Mouse (Mus musculus) cerebellum, adult 9-10 months (tissue): ENCODE results near the gene Slc35f5.
"Not testable (repeated sequence)": the region's sequence is repeated elsewhere in the genome, so short reads cannot be mapped to it uniquely, and the experiment has no call there.

Experiments used
- DNase-seq: peaks from one replicate; pipeline ENCODE4 v3.0.0; 2022

Slc35f5 gene

DNA sequence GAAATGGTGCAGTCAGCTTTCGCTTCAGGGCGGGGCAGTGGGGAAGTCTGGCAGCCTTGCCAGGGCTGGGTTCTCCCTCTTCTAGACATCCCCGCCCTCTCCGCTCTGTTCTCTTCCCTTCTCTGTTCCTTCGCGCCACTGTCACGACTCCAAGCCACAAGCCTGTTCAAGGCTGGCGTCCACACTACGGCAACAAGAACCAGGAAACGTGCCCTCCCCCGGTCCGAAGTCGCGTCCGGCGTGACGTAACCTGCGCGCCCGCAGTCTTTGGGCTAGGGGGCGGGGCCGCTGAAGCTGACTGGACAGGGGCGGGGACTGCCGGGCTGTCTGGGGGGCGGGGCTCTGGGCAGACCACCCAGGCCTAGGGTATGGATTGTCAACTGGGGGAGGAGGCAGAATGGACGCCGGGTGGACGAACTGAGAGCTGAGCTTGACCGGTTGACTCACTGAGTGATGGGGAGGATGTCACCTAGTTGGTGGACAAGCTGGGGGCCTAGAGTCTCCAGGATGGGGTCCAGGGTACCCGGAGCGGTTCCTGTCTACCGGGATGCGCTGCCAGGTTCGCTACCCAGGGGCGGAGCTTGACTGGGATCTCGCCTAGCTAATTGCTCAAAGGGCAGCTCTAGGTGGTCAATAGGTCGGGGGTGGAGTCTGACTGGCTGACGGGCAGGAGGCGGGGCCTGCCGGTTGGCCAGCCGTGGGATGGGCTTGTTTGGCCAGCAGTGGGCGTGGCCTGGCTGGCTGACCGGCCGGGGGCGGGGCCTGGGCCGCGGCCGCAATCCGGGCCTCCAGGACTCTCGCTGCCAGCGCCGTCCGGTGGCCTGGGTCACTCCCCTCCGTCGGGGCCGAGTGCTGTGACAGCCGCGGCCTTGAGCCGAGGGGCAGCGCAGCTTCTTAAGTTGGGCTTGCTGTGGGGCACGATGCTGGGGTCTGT is at the start of gene Slc35f5:
TSS of gene Slc35f5 (plus strand) at position 337 of the 934 bp plus-strand sequence.
- DNase-seq, result peak; percentile 98

DNA sequence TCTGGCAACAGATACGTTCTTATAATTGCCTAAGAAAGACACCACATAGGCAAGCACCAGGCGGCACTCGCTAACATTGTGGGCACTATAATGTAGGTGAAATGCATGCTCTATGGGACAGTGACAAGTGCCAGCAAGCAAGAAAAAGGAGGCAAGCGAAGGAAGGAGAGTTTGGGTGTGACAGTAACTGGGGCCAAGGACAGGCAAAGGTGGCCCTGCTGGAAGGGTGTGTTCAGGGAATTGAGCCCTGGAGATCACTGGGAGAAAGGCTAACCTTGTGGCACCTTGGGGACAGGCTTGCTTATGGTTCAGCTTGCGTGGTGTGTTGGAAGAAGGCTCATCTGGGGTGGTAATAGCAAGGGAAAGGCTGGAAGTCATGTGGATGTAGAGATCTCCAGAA is 45.7 kb upstream of the Slc35f5 start:
- no peak for DNase-seq

DNA sequence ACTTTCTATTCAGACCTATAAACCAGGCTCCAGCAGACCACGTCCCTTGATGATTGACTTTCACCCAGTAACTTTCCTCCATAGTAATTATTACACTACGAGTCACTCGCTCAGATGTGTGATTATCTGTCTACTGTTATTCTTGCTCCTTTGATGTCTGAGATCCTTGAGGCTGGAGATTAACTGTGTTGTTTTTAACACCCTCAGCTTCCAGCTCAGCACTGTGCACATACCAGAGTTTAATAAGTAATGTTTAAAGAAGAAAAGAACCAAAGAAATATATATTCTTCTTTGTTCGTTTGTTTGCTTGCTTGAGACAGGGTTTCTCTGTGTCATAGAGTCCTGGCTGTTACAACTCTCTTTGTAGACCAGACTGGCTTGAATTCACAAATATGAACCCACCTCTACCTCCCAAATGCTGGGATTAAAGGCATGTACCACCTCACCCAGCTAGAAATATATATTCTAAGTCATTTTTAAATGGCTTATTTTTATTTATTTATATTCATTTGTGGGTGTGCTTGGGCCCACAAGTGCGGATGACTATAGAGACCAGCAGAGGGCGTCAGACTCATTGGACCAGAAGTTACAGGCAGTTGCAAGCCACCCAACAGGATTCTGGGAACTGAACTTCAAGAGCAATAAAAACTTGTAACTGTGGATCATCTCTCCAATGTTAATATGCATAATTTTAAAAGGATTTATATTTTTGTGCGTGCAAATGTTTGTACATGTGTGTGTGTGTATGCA is 43.3 kb upstream of the Slc35f5 start:
- no peak for DNase-seq

DNA sequence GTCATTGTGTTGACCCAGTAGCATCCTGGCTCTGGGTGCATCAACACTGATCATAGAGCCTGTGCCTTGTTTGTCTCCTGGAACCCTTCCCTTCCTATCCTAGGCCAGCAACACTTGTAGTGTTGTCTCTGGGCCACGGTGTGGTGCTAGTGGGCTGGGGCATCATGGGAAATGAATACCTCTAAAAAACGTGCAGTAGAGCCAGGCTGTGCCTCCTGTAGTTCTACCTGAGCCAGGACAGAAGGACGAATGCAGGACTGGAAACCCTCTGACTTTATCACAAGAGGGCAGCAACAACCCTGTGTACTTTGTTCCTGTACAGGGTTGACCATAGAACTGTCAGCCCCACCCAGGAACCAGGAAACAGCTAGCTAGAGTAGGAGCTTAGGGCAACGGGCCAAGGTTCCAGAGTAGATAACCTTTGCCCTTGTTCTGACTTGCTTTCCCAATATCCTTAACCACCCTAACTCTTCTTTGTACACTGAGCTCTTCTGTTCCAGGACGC is 41.2 kb upstream of the Slc35f5 start:
- DNase-seq, result no peak

DNA sequence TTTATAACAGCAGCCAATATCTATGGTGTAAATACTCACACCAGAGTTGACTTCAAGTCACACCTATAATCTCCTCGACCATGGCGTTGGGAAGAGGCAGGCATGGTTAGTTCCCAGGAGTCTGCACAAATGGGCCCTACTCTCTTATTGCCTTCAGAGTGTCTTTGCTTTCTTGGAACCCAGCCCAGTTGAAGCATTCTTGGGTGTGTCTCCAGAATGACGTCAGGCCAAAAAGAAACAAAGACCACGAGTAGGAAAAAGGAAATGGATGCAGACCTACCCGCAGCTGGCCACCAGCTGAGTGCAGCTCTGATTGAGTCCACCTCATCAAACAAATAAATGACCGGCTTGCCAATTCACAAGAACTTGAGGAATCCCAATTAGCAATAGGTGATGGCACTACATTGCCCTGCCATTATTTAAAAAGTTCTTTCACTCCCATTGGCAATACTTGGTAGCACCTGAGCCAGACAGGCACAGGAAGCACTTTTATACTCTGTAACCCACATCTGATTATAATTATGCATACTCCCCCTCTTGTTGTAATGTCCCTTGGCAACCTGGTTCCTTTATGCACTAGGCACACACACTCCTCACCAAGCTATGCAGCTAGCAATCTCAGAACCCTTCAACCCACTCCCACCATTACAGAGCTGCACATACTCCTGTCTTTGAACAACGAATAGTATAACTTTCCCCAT is 34.3 kb upstream of the Slc35f5 start:
- DNase-seq, result no peak

DNA sequence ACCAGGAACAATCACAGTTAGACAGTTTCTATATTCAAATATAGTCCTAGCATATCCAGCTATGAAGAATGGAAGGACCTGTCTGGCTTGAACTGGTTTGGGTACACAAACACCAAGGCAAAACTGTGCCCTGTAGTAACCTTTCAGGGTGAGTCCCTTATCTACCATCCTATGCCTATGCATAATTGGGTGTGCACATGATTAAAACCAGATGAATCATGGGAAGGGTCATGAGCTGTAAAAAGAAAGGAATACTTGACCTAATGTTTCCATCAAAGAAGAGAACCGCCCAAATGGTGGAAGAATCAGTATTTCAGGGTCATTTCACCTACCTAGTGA is 33.8 kb upstream of the Slc35f5 start:
- DNase-seq, result no peak

DNA sequence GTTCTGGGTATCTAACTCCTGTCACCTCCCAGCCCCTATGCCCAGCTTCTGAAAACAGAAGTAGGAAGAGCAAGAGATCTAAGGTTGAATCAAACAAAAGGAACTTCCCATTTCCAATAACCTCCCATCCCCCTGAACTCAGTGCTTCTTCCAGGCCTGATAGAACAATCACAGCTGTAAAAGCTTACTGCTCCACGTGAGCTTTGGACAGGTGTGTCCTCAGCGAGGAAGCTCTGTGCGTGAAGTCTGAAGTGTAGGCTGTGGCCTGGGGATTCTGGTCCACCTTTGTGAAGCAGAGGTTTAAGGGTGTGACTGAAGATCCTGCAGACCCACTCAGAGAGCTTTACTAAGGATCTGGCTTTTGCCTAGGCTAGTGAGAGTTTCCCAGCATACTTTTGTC is 33.0 kb upstream of the Slc35f5 start:
- DNase-seq, result no peak

DNA sequence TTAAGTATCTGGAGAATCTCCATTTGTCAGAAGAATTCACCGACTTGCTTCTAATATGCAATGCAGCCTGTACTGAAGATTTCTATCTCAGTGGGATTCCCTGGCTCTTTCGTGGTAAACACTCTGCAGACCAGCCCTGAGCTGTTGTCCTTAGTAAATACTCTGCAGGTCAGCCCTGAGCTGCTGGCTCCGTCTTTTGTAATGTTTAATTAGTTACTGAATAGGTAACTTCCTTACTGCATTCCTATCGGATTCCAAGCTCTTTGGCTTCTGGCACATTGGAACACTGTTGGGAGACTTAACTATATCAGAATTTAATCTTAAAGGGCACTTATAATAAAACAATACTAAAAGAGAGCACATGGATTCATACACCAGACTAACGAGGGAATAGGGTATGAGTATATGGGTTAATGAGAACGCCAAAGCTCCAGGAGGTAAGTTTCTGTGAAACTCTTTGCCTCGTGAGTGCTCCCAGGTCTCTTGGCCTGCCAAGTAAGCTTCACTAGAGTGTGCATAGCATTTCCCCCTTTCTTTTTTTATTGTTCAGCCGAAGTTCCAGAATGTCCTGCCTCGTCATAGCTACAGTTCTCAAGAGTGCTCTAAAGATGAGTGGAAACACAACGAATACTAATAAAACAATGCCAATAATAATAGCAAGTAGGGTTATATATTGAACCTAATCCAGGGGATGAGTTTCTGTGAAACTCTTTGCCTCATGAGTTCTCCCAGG is 27.0 kb upstream of the Slc35f5 start:
- not testable (repeated sequence) for DNase-seq

DNA sequence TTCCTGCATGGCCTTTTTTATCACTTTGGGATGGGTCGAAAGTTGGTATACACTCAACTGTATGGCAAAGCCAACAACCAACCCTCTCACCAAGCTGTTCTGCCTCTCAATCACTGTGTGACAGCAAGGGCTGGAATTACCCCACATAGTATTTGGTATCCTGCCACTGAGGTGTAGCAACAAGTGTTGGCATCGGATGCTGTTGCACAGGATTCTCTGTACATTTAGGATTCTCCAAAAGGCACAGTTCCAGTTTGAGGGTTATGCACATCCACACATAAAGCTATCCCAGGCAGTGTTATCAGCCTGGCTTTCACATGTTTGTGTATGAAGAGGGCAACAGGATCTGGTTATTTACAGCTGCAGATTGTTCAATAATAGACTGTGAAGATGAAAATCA is 23.3 kb upstream of the Slc35f5 start:
- no peak for DNase-seq

DNA sequence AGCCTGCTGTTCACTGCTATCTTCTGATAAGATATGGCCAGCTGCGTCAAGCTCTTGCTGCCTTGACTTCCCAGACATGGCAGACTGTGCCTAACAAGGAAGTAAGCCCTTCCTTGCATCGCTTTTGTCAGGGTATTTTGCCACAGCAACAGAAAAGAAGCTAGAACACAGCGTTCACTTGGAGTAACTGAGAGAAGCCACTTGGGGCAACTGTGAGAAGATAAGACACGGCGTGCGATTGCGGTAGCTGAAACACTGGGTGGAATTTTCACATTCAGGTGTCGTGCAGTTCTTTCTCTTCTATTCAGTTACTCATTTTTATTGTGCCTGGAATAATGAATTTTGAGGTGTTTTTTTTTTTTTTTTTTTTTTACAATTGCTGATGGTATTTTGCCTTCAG is 22.6 kb upstream of the Slc35f5 start:
- no peak for DNase-seq

DNA sequence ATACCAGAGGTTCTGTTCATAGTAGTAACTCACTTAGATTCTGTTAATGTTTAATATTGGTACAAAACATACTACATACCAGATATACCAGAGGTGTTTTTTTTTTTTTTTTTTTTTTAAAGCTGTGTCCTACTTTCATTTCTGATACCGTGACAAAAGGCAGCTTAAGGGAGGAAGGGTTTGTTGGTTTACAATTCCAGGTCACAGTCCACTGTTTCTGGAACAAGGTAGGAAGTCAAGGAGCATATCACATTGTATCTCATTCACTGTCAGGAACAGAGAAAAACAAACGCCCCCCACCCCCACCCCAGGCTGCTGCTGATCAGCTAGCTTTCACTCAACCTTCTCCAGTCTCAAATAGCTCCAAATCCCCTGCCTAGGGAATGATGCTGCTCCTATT is 21.1 kb upstream of the Slc35f5 start:
- no peak for DNase-seq

DNA sequence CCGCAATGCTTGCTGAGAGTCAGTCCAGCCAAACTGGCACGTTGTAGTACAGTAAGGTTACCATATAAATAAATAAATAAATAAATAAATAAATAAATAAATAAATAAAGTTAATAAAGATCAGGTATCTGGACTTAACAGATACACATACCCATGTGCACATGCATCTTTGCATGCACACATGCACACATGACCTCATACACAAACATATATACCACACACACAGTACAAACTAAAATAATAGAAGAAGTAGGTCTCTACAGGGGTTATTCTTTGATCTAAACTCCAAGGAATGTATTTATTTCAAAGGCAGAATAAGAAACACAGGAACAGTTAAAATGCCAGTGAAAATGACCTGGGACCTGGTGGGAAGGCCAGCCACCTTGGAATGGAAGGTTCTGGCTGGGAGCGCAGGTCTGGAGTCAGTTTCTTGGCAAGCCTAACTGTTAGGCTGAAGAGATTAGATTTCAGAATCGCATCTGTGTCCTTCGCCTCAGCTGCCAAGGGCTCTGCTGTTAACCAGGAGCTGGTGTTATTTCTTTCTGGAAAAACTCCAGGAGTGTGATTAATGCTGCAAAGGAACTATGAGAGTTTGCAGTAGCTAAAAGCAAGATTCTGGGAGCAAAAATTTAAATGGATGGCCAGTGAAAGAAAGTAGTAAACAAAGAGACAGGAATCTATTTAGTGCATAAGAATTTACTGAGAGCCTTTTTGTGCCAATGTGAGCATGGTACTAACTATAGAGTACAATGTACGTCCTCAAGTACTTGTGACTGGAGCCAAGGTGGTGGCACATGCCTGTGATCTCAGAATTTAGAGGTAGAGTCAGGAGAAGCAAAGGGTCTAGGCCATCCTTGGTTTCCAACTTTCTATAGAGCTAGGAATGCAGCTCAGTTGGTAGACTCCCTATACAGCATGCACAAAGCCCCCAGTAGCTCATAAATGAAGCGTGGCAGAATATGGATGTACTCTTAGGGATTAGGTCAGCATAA is 18.1 kb upstream of the Slc35f5 start:
- DNase-seq, result peak; percentile 4

DNA sequence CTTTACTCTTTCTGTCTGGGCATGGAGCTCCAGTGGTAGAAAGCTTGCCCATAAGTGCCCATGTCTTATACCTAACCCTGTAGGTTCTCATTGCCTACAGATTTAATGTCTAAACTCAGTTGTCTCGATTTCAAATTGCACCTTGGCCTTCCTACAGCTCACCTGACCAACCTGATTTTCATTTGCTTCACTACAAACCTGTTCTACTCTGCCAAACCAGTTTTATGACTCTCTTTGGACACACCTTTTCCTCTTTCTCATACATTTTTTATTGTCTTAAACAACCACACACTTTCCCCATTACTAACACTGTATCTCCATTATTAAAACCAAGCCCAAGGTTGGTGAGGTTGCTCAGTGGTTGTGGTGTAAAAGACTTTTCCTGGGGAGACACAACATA is 10.5 kb upstream of the Slc35f5 start:
- DNase-seq, result no peak

DNA sequence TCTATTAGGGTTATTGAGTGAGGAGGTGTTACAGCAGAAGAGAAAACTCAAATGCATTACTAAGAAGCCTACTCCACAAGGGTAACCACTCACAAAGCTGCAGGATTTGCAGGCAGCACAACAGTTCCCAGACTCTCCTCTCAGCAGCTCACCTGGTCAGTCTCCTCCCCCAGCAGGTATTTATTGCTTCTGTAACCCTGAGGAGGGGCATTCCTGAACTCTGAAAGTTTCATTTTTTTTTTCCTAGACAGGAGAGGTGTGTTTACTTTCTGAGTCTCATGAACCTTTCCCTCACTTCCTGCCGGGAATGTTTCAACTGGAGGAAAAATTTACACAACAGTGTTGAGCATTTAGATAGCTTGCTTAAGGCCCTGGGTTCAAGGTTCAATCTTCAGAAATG is 10.0 kb upstream of the Slc35f5 start:
- no peak for DNase-seq

DNA sequence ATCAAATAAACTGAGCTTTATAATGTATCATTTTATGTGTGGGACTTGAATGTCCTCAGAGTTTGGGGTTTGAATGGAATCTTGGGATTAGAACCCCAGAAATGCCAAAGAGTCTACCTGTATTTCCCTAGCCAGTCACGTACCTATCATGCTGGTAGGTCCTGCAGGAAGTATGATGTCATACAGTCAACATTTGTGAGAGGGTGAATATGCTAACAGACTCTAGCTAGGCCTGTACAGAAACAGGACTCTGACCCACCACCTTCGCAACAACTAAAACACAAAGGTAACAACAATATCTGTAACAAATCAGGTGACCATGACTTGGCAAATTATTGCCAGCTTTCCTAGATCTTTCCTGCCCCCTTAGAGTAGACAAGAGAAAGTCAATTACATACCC is 8.8 kb upstream of the Slc35f5 start:
- DNase-seq, result no peak

DNA sequence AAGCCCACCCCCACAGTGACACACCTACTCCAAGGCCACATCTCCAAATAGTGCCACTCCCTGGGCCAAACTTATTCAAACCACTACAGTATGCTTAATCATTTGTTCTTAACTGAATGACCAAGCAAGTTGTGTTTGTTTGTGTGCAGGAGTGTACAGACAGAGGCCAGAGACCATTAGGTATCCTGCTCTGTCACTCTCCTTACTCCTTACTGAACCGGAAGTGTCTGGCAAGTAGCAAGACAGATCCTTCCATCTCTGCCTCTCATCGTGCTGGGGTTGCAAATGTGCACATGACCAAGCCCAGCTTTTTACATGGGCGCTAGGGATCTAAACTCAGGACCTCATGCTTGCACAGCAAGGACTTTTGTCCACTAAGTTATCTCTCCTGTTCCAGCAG is 1.1 kb upstream of the Slc35f5 start:
- peak; percentile 28 for DNase-seq

DNA sequence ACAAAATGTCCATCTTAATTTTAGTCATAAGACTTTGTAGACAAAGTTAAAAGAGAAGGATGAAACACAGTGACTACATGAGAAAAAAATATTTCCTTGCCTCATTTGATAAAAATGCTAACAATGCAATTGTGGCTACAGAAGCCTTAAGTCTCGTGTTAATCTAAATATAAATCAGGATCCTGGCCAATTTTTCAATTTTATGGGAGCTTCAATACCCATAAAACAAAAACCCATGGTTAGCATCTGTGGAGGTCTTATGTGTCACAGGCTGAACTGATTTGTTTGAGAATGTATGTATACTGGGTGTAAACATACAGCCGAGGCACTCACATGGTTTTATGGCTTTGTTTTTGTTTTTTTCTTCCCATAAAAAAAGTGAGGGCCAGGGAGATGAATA is 674 bp upstream of the Slc35f5 start:
- no peak for DNase-seq

DNA sequence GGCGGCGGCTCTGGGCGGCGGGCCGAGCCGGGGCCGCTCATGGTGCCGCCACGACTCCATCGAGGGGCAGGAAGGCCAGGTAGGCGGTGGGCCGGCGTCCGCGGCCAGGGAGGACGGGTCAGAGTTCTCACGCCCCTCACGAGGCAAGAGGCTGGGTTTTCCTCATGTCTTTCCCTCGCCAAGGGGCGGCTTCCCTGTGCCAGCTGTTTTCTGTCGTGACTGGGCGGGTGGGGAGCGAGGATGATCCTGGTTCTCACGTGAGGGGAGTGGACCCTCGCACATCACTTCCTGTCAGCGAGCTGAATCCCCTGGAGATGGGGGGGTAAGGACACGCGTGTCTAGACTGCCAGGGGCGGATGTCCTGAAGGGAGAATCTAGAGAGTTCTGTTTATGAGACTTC is 811 bp downstream of the Slc35f5 start:
- no peak for DNase-seq

DNA sequence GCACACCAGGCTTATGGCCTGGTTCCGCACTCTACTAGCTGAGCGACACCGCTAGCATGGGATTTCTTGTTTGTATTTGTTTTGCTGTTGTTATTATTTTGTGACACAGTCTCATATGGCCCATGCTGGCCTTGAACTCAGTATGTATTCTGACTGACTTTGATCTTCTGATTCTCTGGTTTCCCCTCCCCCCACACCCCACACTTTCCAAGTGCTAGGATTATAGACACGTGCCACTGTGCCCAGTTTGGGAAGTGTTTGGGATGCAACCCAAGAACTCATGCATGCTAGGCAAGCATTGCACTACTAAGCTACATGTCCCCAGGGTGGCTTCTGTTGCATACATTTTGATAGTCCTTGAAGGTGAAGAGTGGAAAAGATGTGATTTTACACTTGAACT is 1.4 kb downstream of the Slc35f5 start:
- peak; percentile 36 for DNase-seq

DNA sequence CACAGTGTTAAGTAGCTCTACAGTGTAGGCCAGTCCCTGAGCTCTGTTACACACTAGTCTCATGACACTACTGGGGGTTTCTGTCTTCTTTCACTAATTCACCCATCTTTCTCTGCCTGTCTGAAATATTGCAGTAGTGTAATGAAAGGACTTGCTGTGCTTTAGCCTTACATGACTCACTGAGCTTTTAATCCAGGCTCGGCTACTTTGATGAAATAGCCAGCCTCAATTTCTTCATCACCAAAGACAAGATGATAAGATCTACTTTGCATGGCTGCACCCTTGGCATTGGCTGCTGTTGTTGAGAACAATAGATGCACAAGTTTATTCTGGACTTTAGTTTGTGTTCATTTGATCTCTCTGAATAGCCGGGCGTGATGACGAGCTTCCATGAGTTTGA is 7.7 kb downstream of the Slc35f5 start:
- DNase-seq, result no peak

DNA sequence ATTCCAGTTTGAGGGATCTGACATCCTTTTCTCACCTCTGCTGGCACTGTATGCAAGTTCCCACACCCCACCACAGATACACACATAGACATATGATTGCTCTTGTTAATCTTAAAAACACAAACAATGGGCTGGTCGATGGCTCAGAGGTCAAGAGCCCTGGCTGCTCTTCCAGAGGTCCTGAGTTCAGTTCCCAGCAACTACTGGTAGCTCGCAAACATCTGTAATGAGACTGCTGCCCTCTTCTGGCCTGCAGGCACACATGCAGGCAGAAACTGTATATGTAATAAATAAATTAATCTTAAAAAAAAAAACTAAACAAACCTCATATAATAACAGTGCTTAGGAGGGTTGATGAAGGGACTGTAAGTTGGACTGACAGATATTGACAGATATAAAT is 13.8 kb downstream of the Slc35f5 start:
- no peak for DNase-seq
